Mouse (Mus musculus): Measurements from ENCODE around the gene Cfap99. TPM values are rescaled to one million over a fixed set of nuclear protein-coding genes. Genes with fewer than 3 reads are reported as not detected.
A peak's percentile ranks its signal among the peaks of the same experiment; 100 is the strongest.

Gene Cfap99
- polyA plus RNA-seq, 1 experiment: 23.1 TPM

DNA sequence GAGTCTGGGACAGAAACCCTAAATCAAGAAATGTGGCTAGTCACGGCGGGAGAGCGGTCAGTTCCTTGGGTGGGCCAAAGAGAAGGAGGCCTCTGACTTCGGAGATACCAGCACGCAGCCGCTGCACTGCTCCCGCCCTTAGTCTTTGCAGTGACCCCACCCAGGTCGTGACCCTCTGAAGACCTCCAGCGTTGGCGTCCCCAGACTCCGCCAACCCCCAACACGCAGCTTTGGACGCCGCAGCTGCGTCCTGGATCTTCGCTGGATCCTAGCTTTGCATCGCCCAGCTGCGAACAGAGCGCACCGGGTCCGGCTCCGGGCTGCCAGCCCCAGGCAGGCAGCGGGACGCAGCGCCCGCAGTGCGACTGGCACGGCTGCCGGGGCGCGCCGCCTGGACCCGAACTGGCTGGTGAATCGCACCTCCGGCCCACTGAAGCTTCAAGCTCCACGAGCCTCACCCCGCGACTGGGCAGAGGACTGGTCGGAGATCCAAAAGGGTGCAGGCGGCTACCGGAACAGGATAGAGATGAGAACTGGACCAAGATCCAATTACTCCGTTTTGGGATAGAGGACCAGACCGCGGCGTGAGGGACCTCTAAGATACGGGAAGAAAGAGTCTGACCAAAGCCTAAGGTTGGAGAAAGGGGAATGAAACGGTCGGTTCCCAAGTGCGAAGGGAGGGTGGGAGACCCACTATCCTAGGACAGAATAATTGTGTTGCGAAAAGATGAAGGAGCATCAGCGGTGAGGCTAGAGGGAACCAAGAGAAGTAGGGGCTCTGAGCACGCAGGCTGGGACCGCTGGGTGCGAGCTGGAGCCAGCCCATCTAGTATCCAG, 1.2 kb upstream of the Cfap99 start:
- Histone ChIP-seq H3K27me3 (ENCODE audit: control insufficient read depth, insufficient read depth, low read length) (no peaks in the 10 kb centered on the region), H3K27ac (ENCODE audit: control insufficient read depth, insufficient read depth, low read depth, low read length) (no peak overlapping the region), H3K4me3 (ENCODE audit: control insufficient read depth, low read depth, low read length) (peak overlapping the region; percentile 87), H3K4me1 (ENCODE audit: control insufficient read depth, insufficient read depth, low read length) (peaks cover 14% of the 10 kb centered on the region), H3K36me3 (ENCODE audit: control insufficient read depth, insufficient read depth, low read length) (no peaks in the 10 kb centered on the region; the same call in 1 of the 2 replicates)
- TF ChIP-seq POLR2A (IDR thresholded peaks at IDR 0.05; ENCODE audit: control insufficient read depth, low read depth, low read length) (no peak), CTCF (IDR thresholded peaks at IDR 0.05; ENCODE audit: control insufficient read depth, insufficient read depth, insufficient replicate concordance, low read depth, low read length) (no peak)

DNA sequence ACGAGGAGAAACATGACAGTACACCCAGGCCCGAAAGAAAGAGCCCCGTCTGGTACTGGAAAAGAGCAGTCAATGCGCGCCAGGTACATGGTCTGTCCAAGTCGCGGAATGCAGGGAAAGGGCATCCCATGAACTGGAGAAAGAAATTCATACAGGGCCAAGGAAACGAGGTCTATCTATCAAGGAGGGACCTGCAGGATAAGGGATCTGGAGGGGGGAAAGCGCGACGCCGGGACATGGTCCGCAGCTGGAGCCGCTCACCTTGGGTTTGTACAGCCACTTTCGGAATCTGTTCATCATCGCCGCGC, 608 bp upstream of the Cfap99 start:
- no peak overlapping the region for H3K27ac ChIP-seq (ENCODE audit: control insufficient read depth, insufficient read depth, low read depth, low read length)
- H3K4me1 ChIP-seq (ENCODE audit: control insufficient read depth, insufficient read depth, low read length): peaks cover 14% of the 10 kb centered on the region
- peak overlapping the region; percentile 87 for H3K4me3 ChIP-seq (ENCODE audit: control insufficient read depth, low read depth, low read length)
- H3K27me3 ChIP-seq (ENCODE audit: control insufficient read depth, insufficient read depth, low read length): no peaks in the 10 kb centered on the region
- no peaks in the 10 kb centered on the region; the same call in 1 of the 2 replicates for H3K36me3 ChIP-seq (ENCODE audit: control insufficient read depth, insufficient read depth, low read length)
- no peak for TF ChIP-seq POLR2A (IDR thresholded peaks at IDR 0.05; ENCODE audit: control insufficient read depth, low read depth, low read length)
- TF ChIP-seq CTCF (IDR thresholded peaks at IDR 0.05; ENCODE audit: control insufficient read depth, insufficient read depth, insufficient replicate concordance, low read depth, low read length): no peak

DNA sequence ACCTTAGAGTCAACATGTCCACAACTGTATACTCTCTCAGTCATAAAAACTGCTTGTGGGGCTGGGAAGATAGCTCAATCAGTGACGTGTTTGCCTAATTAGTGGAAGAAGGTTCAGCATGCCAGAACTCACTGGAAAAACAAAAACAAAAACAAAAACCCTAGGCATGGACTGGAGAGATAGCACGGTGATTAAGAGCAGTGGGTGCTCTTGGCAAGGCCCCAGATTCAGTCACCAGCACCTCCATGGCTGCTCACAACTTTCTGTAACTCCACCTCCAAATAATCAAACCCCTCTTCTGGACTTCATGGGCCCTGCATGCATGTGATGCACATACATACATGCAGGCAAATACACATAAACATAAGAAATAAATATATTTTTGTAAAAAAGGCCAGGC, 886 bp downstream of the Cfap99 start:
- peak overlapping the region; percentile 75 for H3K4me3 ChIP-seq (ENCODE audit: control insufficient read depth, low read depth, low read length)
- H3K27me3 ChIP-seq (ENCODE audit: control insufficient read depth, insufficient read depth, low read length): no peaks in the 10 kb centered on the region
- TF ChIP-seq POLR2A (IDR thresholded peaks at IDR 0.05; ENCODE audit: control insufficient read depth, low read depth, low read length) (no peak), CTCF (IDR thresholded peaks at IDR 0.05; ENCODE audit: control insufficient read depth, insufficient read depth, insufficient replicate concordance, low read depth, low read length) (no peak)
- H3K4me1 ChIP-seq (ENCODE audit: control insufficient read depth, insufficient read depth, low read length): peaks cover 14% of the 10 kb centered on the region
- no peak overlapping the region for H3K27ac ChIP-seq (ENCODE audit: control insufficient read depth, insufficient read depth, low read depth, low read length)
- H3K36me3 ChIP-seq (ENCODE audit: control insufficient read depth, insufficient read depth, low read length): no peaks in the 10 kb centered on the region; the same call in none of the 2 replicates

DNA sequence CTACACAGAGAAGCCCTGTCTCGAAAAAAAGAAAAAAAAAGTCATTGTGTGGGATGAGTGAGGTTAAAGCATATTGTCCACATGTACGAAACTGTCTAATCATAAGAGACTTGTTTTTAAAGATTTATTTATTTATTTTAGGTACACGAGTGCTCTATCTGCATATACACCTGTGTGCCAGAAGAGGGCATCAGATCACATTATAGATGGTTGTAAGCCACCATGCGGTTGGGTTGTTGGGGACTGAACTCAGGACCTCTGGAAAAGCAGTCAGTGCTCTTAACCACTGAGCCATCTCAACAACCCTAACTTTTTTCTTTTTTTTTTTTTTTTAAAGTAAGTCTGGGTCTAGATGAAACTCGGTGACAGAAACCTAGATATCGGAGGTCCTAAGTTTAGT, 5.0 kb downstream of the Cfap99 start:
- Histone ChIP-seq H3K4me3 (ENCODE audit: control insufficient read depth, low read depth, low read length) (no peak overlapping the region), H3K27ac (ENCODE audit: control insufficient read depth, insufficient read depth, low read depth, low read length) (no peak overlapping the region)

DNA sequence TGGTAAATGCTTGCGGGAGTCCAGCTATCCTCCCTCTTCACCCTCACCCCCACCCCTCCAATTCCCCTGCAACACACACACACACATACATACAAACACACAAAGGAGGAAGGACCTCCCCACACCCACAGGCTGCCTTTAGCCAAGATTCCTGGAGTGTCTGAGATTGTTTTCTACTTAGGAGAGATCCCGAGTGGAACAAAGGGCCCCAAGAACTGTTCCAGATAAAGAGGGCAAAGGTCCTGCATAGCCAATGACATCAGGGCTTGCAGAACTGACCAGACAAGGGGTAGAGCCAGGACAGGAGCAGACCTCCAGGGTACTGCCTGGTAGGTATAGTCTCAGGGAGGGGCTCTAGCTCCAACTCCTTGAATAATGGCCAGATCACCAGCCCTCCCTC, 6.3 kb downstream of the Cfap99 start:
- Histone ChIP-seq H3K4me3 (ENCODE audit: control insufficient read depth, low read depth, low read length) (no peak overlapping the region), H3K27me3 (ENCODE audit: control insufficient read depth, insufficient read depth, low read length) (no peaks in the 10 kb centered on the region), H3K27ac (ENCODE audit: control insufficient read depth, insufficient read depth, low read depth, low read length) (no peak overlapping the region), H3K4me1 (ENCODE audit: control insufficient read depth, insufficient read depth, low read length) (no peaks in the 10 kb centered on the region), H3K36me3 (ENCODE audit: control insufficient read depth, insufficient read depth, low read length) (no peaks in the 10 kb centered on the region; the same call in none of the 2 replicates)
- TF ChIP-seq CTCF (IDR thresholded peaks at IDR 0.05; ENCODE audit: control insufficient read depth, insufficient read depth, insufficient replicate concordance, low read depth, low read length) (no peak), POLR2A (IDR thresholded peaks at IDR 0.05; ENCODE audit: control insufficient read depth, low read depth, low read length) (no peak)

More for the DNA sequence above, 5.0 kb downstream of the Cfap99 start:
- TF ChIP-seq CTCF (IDR thresholded peaks at IDR 0.05; ENCODE audit: control insufficient read depth, insufficient read depth, insufficient replicate concordance, low read depth, low read length) (no peak), POLR2A (IDR thresholded peaks at IDR 0.05; ENCODE audit: control insufficient read depth, low read depth, low read length) (no peak)
- Histone ChIP-seq H3K4me1 (ENCODE audit: control insufficient read depth, insufficient read depth, low read length) (no peaks in the 10 kb centered on the region), H3K27me3 (ENCODE audit: control insufficient read depth, insufficient read depth, low read length) (no peaks in the 10 kb centered on the region), H3K36me3 (ENCODE audit: control insufficient read depth, insufficient read depth, low read length) (no peaks in the 10 kb centered on the region; the same call in none of the 2 replicates)

DNA sequence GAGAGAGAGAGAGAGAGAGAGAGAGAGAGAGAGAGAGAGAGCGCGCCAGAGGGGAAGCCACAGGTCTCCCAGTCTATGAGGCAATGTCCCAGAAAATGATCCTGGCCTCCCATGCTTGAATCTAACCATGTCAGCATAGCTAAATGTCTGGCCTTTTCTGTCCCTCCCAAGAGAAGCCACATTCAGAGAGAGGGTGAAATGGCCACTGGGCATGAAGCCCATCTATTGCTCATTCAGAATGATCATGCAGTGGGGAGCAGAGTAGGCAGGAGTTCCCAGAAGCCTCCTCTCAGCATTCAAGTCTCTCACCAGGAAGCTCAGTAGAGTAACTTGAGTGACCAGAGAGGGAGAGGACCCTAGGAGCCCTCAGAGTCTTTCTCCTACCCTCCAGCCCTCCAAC, 6.7 kb downstream of the Cfap99 start:
- Histone ChIP-seq H3K4me3 (ENCODE audit: control insufficient read depth, low read depth, low read length) (no peak overlapping the region), H3K27ac (ENCODE audit: control insufficient read depth, insufficient read depth, low read depth, low read length) (no peak overlapping the region), H3K36me3 (ENCODE audit: control insufficient read depth, insufficient read depth, low read length) (no peaks in the 10 kb centered on the region; the same call in none of the 2 replicates), H3K4me1 (ENCODE audit: control insufficient read depth, insufficient read depth, low read length) (no peaks in the 10 kb centered on the region), H3K27me3 (ENCODE audit: control insufficient read depth, insufficient read depth, low read length) (no peaks in the 10 kb centered on the region)
- no peak for TF ChIP-seq CTCF (IDR thresholded peaks at IDR 0.05; ENCODE audit: control insufficient read depth, insufficient read depth, insufficient replicate concordance, low read depth, low read length)
- no peak for TF ChIP-seq POLR2A (IDR thresholded peaks at IDR 0.05; ENCODE audit: control insufficient read depth, low read depth, low read length)

DNA sequence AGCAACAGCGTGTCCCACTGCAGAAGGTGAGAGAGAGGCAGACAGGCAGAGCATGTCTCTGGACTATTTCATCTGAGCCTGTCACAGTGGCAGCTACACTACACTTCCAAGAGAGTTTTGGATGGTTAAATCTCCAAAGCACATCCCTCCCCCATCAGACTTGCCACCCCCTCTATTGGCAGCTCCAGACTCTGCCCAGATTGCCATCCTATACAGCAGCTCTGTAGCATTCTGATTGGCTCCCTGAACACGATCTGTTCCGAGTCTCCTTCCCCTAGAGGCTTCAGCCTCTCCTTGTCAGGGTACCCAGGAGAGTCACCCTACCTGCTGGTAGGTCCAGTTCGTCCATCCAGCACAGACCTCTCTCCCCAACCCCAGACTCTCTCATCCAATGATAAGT, 9.7 kb downstream of the Cfap99 start:
- Histone ChIP-seq H3K4me1 (ENCODE audit: control insufficient read depth, insufficient read depth, low read length) (no peaks in the 10 kb centered on the region), H3K27ac (ENCODE audit: control insufficient read depth, insufficient read depth, low read depth, low read length) (no peak overlapping the region), H3K4me3 (ENCODE audit: control insufficient read depth, low read depth, low read length) (no peak overlapping the region), H3K36me3 (ENCODE audit: control insufficient read depth, insufficient read depth, low read length) (peaks cover 1% of the 10 kb centered on the region), H3K27me3 (ENCODE audit: control insufficient read depth, insufficient read depth, low read length) (no peaks in the 10 kb centered on the region)
- TF ChIP-seq POLR2A (IDR thresholded peaks at IDR 0.05; ENCODE audit: control insufficient read depth, low read depth, low read length) (no peak), CTCF (IDR thresholded peaks at IDR 0.05; ENCODE audit: control insufficient read depth, insufficient read depth, insufficient replicate concordance, low read depth, low read length) (no peak)
